Mouse (Mus musculus) MEL (cell line): Measurements from ENCODE around the gene Cdh5.

Experiments
- CTCF ChIP-seq, 3 experiments: IDR thresholded peaks in 2 of 3; conservative IDR thresholded peaks in 1 of 3; 2 replicates each; pipeline ENCODE4 v1.5.1; 2011 to 2012; ENCODE audit warnings: low read length in 3 of 3, low read depth in 2 of 3, mild to moderate bottlenecking in 2 of 3, improper control_type of control experiment in 1 of 3, inconsistent platforms in 1 of 3, mixed read lengths in 1 of 3, moderate library complexity in 1 of 3; ENCODE audit not compliant: control insufficient read depth in 1 of 3, insufficient read depth in 1 of 3, poor library complexity in 1 of 3, severe bottlenecking in 1 of 3
- ELF1 ChIP-seq: IDR thresholded peaks from 2 replicates; pipeline ENCODE4 v1.6.1; 2014; ENCODE audit warnings: low read depth, mild to moderate bottlenecking, inconsistent platforms, low read length, improper control_type of control experiment, moderate library complexity
- ETS1 ChIP-seq: IDR thresholded peaks from 2 replicates; pipeline ENCODE4 v1.6.1; 2012; ENCODE audit warnings: low read depth, mild to moderate bottlenecking, inconsistent platforms, low read length, improper control_type of control experiment, moderate library complexity
- MAX ChIP-seq: IDR thresholded peaks from 2 replicates; pipeline ENCODE4 v1.6.1; 2011; ENCODE audit warnings: low read length, improper control_type of control experiment
- MYB ChIP-seq: IDR thresholded peaks from 2 replicates; pipeline ENCODE4 v1.6.1; 2011; ENCODE audit warnings: mild to moderate bottlenecking, low read depth, low read length, improper control_type of control experiment
- NELFE ChIP-seq: IDR thresholded peaks from 2 replicates; pipeline ENCODE4 v1.6.1; 2011; ENCODE audit warnings: low read depth, low read length, improper control_type of control experiment
- POLR2A ChIP-seq, 2 experiments: IDR thresholded peaks; 2 replicates each; pipeline ENCODE4 v1.6.1; 2011 to 2012; ENCODE audit warnings: low read length in 2 of 2, mild to moderate bottlenecking in 2 of 2, control low read depth in 1 of 2, improper control_type of control experiment in 1 of 2, low read depth in 1 of 2, moderate library complexity in 1 of 2; ENCODE audit not compliant: control insufficient read depth in 1 of 2, insufficient read depth in 1 of 2, poor library complexity in 1 of 2
- TAL1 ChIP-seq: IDR thresholded peaks from 2 replicates; pipeline ENCODE4 v1.6.1; 2012; ENCODE audit warnings: mild to moderate bottlenecking, inconsistent platforms, low read length, moderate library complexity, mixed read lengths
- TCF12 ChIP-seq: IDR thresholded peaks from 2 replicates; pipeline ENCODE4 v1.6.1; 2014; ENCODE audit warnings: low read depth, mild to moderate bottlenecking, inconsistent platforms, low read length, improper control_type of control experiment, moderate library complexity
- ZKSCAN1 ChIP-seq: IDR thresholded peaks from 2 replicates; pipeline ENCODE4 v1.6.1; 2012; ENCODE audit warnings: low read depth, mild to moderate bottlenecking, inconsistent platforms, low read length, improper control_type of control experiment, moderate library complexity
- ZNF384 ChIP-seq: IDR thresholded peaks from 2 replicates; pipeline ENCODE4 v1.6.1; 2012; ENCODE audit warnings: low read depth, mild to moderate bottlenecking, inconsistent platforms, low read length, improper control_type of control experiment

- TF ChIP-seq NELFE (no peak), POLR2A (IDR thresholded peaks at IDR 0.05; ENCODE audit: control insufficient read depth in 1 of 2, insufficient read depth in 1 of 2, low read depth in 1 of 2, low read length in 2 of 2, poor library complexity in 1 of 2) (no peak), TAL1 (no peak), CTCF (IDR thresholded peaks at IDR 0.05 in 2 of 3, conservative IDR thresholded peaks at IDR 0.05 in 1 of 3; ENCODE audit: control insufficient read depth in 1 of 3, insufficient read depth in 1 of 3, low read depth in 2 of 3, low read length in 3 of 3, poor library complexity in 1 of 3, severe bottlenecking in 1 of 3) (no peak), MAX (no peak), ETS1 (no peak), TCF12 (no peak), ZNF384 (no peak), ELF1 (no peak), ZKSCAN1 (no peak), MYB (no peak)
Measured at GRCm38 (mm10) chr8:104075079-104075478, 26.3 kb upstream of the Cdh5 start.
